Mouse (Mus musculus): ENCODE data around the gene Ankdd1b. TPM values are rescaled to one million over a fixed set of nuclear protein-coding genes. Genes with fewer than 3 reads are reported as not detected.

The Ankdd1b gene
- polyA plus RNA-seq, 1 experiment from 2014 or later = not detected

DNA sequence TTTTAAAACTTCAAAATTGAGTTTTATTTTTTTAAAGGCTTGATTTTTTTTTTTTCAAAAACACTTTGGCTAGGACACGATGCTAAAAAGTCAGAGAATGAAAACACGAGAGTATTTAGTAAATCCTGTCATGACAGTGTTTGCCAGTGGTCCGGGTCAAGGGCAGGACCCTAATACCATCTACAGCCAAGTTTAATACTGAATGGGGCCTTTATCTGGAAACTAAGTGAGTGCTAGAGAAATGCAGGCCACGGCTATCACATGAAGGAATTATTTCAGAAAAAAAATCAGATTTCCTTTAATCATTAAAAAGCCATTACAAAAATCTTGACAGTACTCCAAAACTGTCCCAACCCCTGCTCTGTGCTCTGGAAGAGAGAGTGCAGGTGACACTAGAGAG, 34.7 kb upstream of the Ankdd1b start:
- Histone ChIP-seq H3K9me3 (ENCODE audit: control insufficient read depth, low read length) (no peaks in the 10 kb centered on the region), H3K4me2 (ENCODE audit: low read length) (no peak overlapping the region), H3K27ac (replicated peaks; ENCODE audit: low read depth, low read length) (no peak overlapping the region), H3K27me3 (ENCODE audit: control insufficient read depth, insufficient read depth, low read length) (no peaks in the 10 kb centered on the region), H3K4me1 (ENCODE audit: control insufficient read depth, insufficient read depth, low read length) (no peaks in the 10 kb centered on the region), H3K9ac (replicated peaks; ENCODE audit: low read length) (no peak overlapping the region), H3K4me3 (replicated peaks; ENCODE audit: low read depth, low read length) (no peak overlapping the region), H3K36me3 (ENCODE audit: control insufficient read depth, insufficient read depth, low read length) (no peaks in the 10 kb centered on the region)
- no peak for ATAC-seq (ENCODE audit: low FRiP score, low TSS enrichment)
- DNase-seq = no peak
- whole genome bisulfite sequencing = 81% methylated on average over 4 of the region's 4 CpGs

DNA sequence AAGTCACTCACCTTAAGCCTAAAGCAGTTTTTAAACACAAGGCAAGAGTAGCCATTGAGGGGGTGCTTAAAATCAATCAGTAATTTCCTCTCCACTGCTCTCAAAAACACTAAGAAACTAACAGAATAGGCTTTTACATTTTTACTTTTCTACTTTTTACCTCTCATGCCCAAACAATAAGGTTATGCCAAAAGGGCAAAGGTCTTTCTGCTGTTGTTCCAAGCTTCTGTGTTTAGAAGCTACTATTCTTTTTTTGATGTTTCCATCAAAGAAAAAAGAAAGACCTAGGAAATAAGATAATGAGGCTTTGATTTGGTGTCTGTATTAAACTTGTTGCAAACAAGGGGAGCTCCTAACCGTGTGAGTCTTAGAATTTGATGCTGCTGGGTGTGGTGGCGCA, 28.9 kb upstream of the Ankdd1b start:
- ATAC-seq (ENCODE audit: low FRiP score, low TSS enrichment) = no peak
- 75% methylated on average over 2 of the region's 2 CpGs for WGBS
- Histone ChIP-seq H3K27ac (replicated peaks; ENCODE audit: low read depth, low read length) (no peak overlapping the region), H3K4me1 (ENCODE audit: control insufficient read depth, insufficient read depth, low read length) (no peaks in the 10 kb centered on the region), H3K4me3 (replicated peaks; ENCODE audit: low read depth, low read length) (no peak overlapping the region), H3K9me3 (ENCODE audit: control insufficient read depth, low read length) (no peaks in the 10 kb centered on the region), H3K4me2 (ENCODE audit: low read length) (no peak overlapping the region), H3K27me3 (ENCODE audit: control insufficient read depth, insufficient read depth, low read length) (no peaks in the 10 kb centered on the region), H3K36me3 (ENCODE audit: control insufficient read depth, insufficient read depth, low read length) (no peaks in the 10 kb centered on the region), H3K9ac (replicated peaks; ENCODE audit: low read length) (no peak overlapping the region)
- DNase-seq = no peak

DNA sequence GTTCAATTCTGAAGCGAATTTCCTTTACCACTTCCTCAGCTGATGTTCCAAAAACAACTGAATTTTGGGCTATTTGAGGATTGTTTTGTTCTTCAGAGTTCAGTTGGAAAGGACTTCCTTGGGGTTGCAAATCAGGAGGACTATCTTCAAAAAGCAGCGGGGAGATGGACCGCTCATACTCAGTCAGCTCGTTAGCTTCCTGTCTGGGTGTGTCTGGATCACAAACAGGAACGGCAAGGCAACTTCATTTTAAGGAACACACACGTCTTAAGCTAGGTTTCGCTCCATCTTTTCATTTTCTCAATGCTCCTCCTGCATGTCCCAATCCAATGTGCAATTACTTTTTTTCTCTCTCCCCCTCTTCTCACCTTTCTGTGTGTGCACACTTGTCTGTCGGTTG, 25.6 kb upstream of the Ankdd1b start:
- Histone ChIP-seq H3K9ac (replicated peaks; ENCODE audit: low read length) (no peak overlapping the region), H3K27ac (replicated peaks; ENCODE audit: low read depth, low read length) (no peak overlapping the region), H3K4me2 (ENCODE audit: low read length) (no peak overlapping the region), H3K36me3 (ENCODE audit: control insufficient read depth, insufficient read depth, low read length) (no peaks in the 10 kb centered on the region), H3K4me1 (ENCODE audit: control insufficient read depth, insufficient read depth, low read length) (no peaks in the 10 kb centered on the region), H3K9me3 (ENCODE audit: control insufficient read depth, low read length) (no peaks in the 10 kb centered on the region), H3K27me3 (ENCODE audit: control insufficient read depth, insufficient read depth, low read length) (no peaks in the 10 kb centered on the region), H3K4me3 (replicated peaks; ENCODE audit: low read depth, low read length) (no peak overlapping the region)
- DNase-seq (no peak), ATAC-seq (ENCODE audit: low FRiP score, low TSS enrichment) (no peak)
- 91% methylated on average over 8 of the region's 8 CpGs for WGBS

DNA sequence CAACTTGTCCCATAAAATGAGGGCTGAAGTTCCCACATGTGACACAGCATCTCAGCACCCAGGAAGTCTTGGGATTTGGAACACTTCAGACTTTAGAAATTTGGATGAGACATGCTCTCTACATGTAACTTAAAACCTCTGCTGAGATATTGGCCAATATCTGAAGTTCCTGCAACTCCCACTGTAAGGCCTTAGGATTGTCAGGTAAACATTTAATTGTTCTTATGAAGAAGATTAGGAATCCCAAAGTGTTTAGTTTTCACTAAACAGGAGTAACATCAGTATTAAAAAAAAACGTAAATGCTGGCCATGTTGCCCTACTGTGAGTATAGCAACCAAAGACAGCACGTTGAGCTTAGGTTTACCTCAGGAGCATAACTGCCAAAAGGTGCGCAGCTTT, 19.4 kb upstream of the Ankdd1b start, which contains the start of gene Gm17622:
Gene Gm17622, plus strand, starts transcription at position 301 of the 400 bp plus-strand sequence.
- Histone ChIP-seq H3K9me3 (ENCODE audit: control insufficient read depth, low read length) (no peaks in the 10 kb centered on the region), H3K27me3 (ENCODE audit: control insufficient read depth, insufficient read depth, low read length) (no peaks in the 10 kb centered on the region), H3K4me1 (ENCODE audit: control insufficient read depth, insufficient read depth, low read length) (no peaks in the 10 kb centered on the region), H3K27ac (replicated peaks; ENCODE audit: low read depth, low read length) (no peak within 1 kb of the TSS), H3K4me2 (ENCODE audit: low read length) (no peak within 1 kb of the TSS), H3K4me3 (replicated peaks; ENCODE audit: low read depth, low read length) (no peak within 1 kb of the TSS), H3K9ac (replicated peaks; ENCODE audit: low read length) (no peak within 1 kb of the TSS), H3K36me3 (ENCODE audit: control insufficient read depth, insufficient read depth, low read length) (no peaks in the 10 kb centered on the region)
- ATAC-seq (ENCODE audit: low FRiP score, low TSS enrichment) (no peak), DNase-seq (no peak)
- 96% methylated on average over 3 of the region's 3 CpGs for WGBS

DNA sequence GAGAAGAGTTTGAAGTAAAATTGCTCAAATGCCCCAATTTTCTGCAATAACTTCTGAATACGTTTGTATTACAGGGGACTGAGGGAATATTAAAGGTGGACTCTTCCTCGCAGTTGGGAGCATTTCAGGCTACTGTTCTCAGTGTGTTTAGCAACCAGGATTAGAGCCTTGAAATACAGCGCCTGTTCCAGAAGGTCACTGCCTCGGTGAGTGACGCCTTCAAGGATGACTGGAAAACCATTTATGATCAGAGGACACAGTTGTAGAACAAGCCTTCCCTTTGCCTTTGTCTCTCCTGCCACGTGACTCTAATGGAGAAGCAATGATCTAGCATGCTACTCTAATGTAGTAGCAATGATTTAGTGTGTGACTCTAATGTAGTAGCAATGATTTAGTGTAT, 17.0 kb upstream of the Ankdd1b start:
- H3K9me3 ChIP-seq (ENCODE audit: control insufficient read depth, low read length) = no peaks in the 10 kb centered on the region
- DNase-seq (no peak), ATAC-seq (ENCODE audit: low FRiP score, low TSS enrichment) (no peak)
- no peak overlapping the region for H3K4me2 ChIP-seq (ENCODE audit: low read length)
- 93% methylated on average over 6 of the region's 6 CpGs for WGBS
- H3K4me1 ChIP-seq (ENCODE audit: control insufficient read depth, insufficient read depth, low read length) = no peaks in the 10 kb centered on the region
- no peaks in the 10 kb centered on the region for H3K27me3 ChIP-seq (ENCODE audit: control insufficient read depth, insufficient read depth, low read length)
- no peaks in the 10 kb centered on the region for H3K36me3 ChIP-seq (ENCODE audit: control insufficient read depth, insufficient read depth, low read length)
- no peak overlapping the region for H3K4me3 ChIP-seq (replicated peaks; ENCODE audit: low read depth, low read length)
- H3K9ac ChIP-seq (replicated peaks; ENCODE audit: low read length) = no peak overlapping the region
- H3K27ac ChIP-seq (replicated peaks; ENCODE audit: low read depth, low read length) = no peak overlapping the region

DNA sequence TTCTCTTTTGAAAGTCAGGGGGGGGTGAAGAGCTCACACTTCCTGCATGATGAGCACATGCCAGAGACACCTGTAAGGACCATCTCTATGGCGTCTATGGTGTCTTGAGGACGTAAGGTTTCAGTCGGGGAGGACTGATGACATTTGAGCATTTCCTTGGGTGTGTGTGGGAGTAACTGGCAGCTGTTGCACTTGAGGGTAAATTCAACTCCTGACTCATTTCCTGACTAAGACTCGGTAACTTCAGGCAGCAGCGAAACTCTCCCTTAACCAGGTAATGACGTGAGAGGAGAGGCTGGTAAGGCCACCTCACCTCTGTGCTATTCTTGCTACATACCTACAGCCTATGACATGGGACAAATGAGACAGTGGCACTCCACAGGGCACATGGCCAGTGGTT, 16.2 kb upstream of the Ankdd1b start:
- no peak overlapping the region for H3K9ac ChIP-seq (replicated peaks; ENCODE audit: low read length)
- H3K27me3 ChIP-seq (ENCODE audit: control insufficient read depth, insufficient read depth, low read length) = no peaks in the 10 kb centered on the region
- no peaks in the 10 kb centered on the region for H3K9me3 ChIP-seq (ENCODE audit: control insufficient read depth, low read length)
- 96% methylated on average over 6 of the region's 6 CpGs for WGBS
- no peaks in the 10 kb centered on the region for H3K36me3 ChIP-seq (ENCODE audit: control insufficient read depth, insufficient read depth, low read length)
- no peak for DNase-seq
- H3K27ac ChIP-seq (replicated peaks; ENCODE audit: low read depth, low read length) = no peak overlapping the region
- no peak overlapping the region for H3K4me2 ChIP-seq (ENCODE audit: low read length)
- no peaks in the 10 kb centered on the region for H3K4me1 ChIP-seq (ENCODE audit: control insufficient read depth, insufficient read depth, low read length)
- H3K4me3 ChIP-seq (replicated peaks; ENCODE audit: low read depth, low read length) = no peak overlapping the region
- no peak for ATAC-seq (ENCODE audit: low FRiP score, low TSS enrichment)

DNA sequence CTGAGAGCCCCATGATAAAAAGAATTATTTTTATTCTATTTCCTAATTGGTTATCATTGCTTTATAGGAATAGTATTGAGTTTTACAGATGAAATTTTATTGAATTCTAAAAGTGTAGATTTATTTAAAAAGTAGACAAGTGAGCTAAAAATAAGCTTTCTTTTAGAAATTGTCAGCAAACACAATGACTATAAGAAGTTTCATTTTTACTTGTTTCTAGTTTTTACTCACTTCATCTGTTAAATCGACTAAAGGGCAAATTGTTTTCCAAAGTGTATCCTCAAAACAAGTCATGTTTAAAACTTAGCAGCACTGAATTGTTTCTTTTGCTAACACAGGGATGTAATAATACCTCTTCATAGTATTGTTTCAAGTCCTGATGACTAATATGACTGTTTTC, 8.0 kb upstream of the Ankdd1b start:
- H3K9me3 ChIP-seq (ENCODE audit: control insufficient read depth, low read length) = no peaks in the 10 kb centered on the region
- no peaks in the 10 kb centered on the region for H3K27me3 ChIP-seq (ENCODE audit: control insufficient read depth, insufficient read depth, low read length)
- no peak for ATAC-seq (ENCODE audit: low FRiP score, low TSS enrichment)
- H3K4me2 ChIP-seq (ENCODE audit: low read length) = no peak overlapping the region
- 98% methylated on average over 1 of the region's 1 CpGs for WGBS
- H3K4me3 ChIP-seq (replicated peaks; ENCODE audit: low read depth, low read length) = no peak overlapping the region
- H3K27ac ChIP-seq (replicated peaks; ENCODE audit: low read depth, low read length) = no peak overlapping the region
- no peak for DNase-seq
- H3K4me1 ChIP-seq (ENCODE audit: control insufficient read depth, insufficient read depth, low read length) = no peaks in the 10 kb centered on the region
- no peak overlapping the region for H3K9ac ChIP-seq (replicated peaks; ENCODE audit: low read length)
- H3K36me3 ChIP-seq (ENCODE audit: control insufficient read depth, insufficient read depth, low read length) = no peaks in the 10 kb centered on the region

DNA sequence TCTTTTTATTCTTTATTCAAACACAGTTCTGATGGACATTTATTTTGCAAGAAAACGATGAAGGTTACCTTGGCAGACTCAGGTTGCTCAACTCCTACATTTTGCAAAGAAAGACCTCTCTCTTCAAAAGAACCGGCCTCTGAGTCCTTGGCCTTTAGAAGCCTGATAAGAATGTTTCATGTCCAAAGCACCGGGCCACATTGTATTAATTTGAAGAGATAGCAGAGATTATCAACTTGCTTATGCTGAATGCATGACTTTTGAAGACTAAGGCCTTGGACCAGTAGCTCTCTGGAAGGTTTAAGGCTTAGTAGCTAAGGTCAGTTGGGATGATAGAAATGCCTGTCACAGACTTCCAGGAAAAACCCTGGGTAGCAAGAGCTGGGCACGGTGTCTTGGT, 6.2 kb upstream of the Ankdd1b start:
- no peak overlapping the region for H3K27ac ChIP-seq (replicated peaks; ENCODE audit: low read depth, low read length)
- H3K4me1 ChIP-seq (ENCODE audit: control insufficient read depth, insufficient read depth, low read length) = no peaks in the 10 kb centered on the region
- no peak overlapping the region for H3K9ac ChIP-seq (replicated peaks; ENCODE audit: low read length)
- DNase-seq (no peak), ATAC-seq (ENCODE audit: low FRiP score, low TSS enrichment) (no peak)
- no peaks in the 10 kb centered on the region for H3K36me3 ChIP-seq (ENCODE audit: control insufficient read depth, insufficient read depth, low read length)
- H3K9me3 ChIP-seq (ENCODE audit: control insufficient read depth, low read length) = no peaks in the 10 kb centered on the region
- no peak overlapping the region for H3K4me2 ChIP-seq (ENCODE audit: low read length)
- WGBS = 92% methylated on average over 4 of the region's 4 CpGs
- no peak overlapping the region for H3K4me3 ChIP-seq (replicated peaks; ENCODE audit: low read depth, low read length)
- H3K27me3 ChIP-seq (ENCODE audit: control insufficient read depth, insufficient read depth, low read length) = no peaks in the 10 kb centered on the region

DNA sequence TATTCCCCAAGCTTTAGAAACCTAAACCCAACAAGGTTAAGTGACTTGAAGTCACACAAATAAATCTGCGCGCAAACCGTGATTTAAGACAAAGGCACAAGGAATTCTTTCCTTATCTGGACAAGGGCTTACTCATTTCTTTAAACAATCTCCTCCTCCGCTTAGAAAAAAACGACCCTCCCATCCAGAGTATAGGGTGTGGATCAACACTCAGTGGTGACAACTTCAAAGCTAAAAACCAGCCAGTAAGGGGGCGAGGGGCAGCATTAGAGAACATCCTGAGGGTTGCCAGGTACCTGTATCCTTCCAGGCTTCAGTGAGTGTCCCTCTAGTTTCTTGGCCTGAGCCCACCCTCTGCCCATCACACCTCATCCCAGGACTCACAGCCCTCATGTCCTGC, 442 bp downstream of the Ankdd1b start:
- Histone ChIP-seq H3K9ac (replicated peaks; ENCODE audit: low read length) (no peak overlapping the region), H3K4me2 (ENCODE audit: low read length) (no peak overlapping the region), H3K27me3 (ENCODE audit: control insufficient read depth, insufficient read depth, low read length) (no peaks in the 10 kb centered on the region), H3K4me3 (replicated peaks; ENCODE audit: low read depth, low read length) (no peak overlapping the region), H3K36me3 (ENCODE audit: control insufficient read depth, insufficient read depth, low read length) (no peaks in the 10 kb centered on the region), H3K9me3 (ENCODE audit: control insufficient read depth, low read length) (no peaks in the 10 kb centered on the region), H3K27ac (replicated peaks; ENCODE audit: low read depth, low read length) (no peak overlapping the region), H3K4me1 (ENCODE audit: control insufficient read depth, insufficient read depth, low read length) (no peaks in the 10 kb centered on the region)
- DNase-seq (no peak), ATAC-seq (ENCODE audit: low FRiP score, low TSS enrichment) (no peak)
- WGBS = 90% methylated on average over 6 of the region's 6 CpGs

All from midbrain, embryonic 14.5 days (tissue).